Mouse (Mus musculus): ENCODE data around the gene Spice1. TPM values are rescaled to one million over a fixed set of nuclear protein-coding genes. Genes with fewer than 3 reads are reported as not detected.

Gene Spice1
- polyA plus RNA-seq, 1 experiment from 2014 or later = 16.0 TPM

DNA sequence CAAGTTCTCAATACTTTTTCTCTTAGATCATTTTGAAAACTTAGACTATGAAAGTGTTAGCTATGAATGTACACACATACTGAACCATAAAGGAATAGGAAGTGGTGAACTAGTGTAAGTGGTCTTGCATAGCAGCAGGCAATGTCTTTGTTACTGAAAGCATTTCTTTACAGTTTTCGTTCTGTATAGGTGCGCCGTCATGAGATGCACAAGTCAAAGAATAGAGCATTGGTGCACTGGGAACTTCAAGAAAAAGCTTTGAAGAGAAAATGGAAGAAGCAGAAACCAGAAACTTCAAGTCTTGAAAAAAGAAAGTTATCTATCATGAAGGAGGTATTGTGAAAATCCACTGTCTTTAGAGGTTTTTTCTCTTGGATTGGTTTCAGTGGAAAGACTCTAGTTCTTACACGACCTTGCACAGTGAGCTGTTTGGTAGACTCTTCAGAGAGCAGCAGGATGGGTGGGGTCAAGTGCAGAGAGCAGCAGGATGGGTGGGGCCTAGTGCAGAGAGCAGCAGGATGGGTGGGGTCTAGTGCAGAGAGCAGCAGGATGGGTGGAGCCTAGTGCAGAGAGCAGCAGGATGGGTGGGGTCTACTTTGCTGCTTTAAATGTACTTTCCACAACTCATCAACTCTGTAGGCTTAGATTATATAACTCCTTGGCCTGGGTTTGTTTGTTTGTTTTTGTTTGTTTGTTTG is 10.8 kb downstream of the Spice1 start:
- ATAC-seq = peak; percentile 95
- WGBS = 70% methylated on average over 4 of the region's 4 CpGs
- no peaks in the 10 kb centered on the region for H3K27me3 ChIP-seq (replicated peaks; ENCODE audit: control insufficient read depth, insufficient read depth, low read length)

DNA sequence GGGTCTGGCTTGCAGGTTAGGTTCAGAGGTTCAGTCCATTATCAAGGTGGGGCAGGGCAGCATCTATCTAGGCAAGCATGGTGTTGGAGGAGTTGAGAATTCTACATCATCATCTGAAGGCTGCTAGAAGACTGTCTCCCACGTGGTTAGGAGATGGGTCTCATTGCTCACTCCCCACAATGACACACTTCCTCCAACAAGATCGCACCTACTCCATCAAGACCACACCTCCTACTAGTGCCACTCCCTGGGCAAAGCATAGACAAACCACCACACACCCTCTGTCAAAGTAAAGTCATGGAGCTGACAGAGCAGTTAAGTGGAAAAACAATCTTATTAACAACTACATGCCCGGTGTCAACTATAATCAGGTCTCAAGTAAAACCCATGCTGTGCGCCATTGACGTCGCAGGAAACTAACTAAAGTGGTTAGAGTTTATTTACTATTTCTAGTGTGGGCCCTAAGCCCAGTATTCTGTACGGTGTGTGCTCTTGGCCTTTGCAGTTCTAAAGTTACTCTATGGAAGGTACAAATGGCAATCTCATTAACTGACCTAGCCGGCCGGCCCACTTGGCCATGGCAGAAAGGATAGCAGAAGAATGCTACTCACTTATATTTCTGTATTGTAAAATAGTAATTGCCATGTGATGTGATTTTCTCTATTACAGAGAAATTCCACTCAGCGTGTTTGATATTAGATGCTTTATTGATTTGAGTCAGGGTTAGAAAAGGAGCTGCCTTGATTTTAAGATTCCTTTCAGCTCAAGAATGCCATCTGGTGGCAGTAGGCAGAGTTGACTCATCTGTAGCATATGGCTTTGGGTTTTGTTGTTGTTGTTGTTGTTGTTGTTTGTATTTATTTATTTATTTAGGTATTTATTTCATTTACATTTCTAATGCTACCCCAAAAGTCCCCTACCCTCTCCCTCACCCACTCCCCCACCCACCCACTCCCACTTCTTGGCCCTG is 15.3 kb downstream of the Spice1 start:
- ATAC-seq = no peak
- WGBS = 90% methylated on average over 10 of the region's 10 CpGs
- H3K9me3 ChIP-seq (ENCODE audit: control insufficient read depth, low read length) = no peaks in the 10 kb centered on the region
- H3K36me3 ChIP-seq (ENCODE audit: control insufficient read depth, insufficient read depth, low read length) = no peaks in the 10 kb centered on the region; the same call in 1 of the 2 replicates
- H3K4me3 ChIP-seq (ENCODE audit: low read length) = no peak overlapping the region
- no peak overlapping the region for H3K4me2 ChIP-seq (ENCODE audit: low read depth, low read length)
- H3K27me3 ChIP-seq (replicated peaks; ENCODE audit: control insufficient read depth, insufficient read depth, low read length) = no peaks in the 10 kb centered on the region
- no peak overlapping the region for H3K27ac ChIP-seq (ENCODE audit: low read length)
- no peak overlapping the region for H3K9ac ChIP-seq (ENCODE audit: low read depth, low read length)
- H3K4me1 ChIP-seq (ENCODE audit: control insufficient read depth, insufficient read depth, low read length) = no peaks in the 10 kb centered on the region

More for the DNA sequence above, 10.8 kb downstream of the Spice1 start:
- H3K27ac ChIP-seq (ENCODE audit: low read length) = no peak overlapping the region
- H3K4me3 ChIP-seq (ENCODE audit: low read length) = no peak overlapping the region
- H3K4me1 ChIP-seq (ENCODE audit: control insufficient read depth, insufficient read depth, low read length) = no peaks in the 10 kb centered on the region
- H3K36me3 ChIP-seq (ENCODE audit: control insufficient read depth, insufficient read depth, low read length) = no peaks in the 10 kb centered on the region; the same call in 1 of the 2 replicates
- H3K9ac ChIP-seq (ENCODE audit: low read depth, low read length) = no peak overlapping the region
- H3K9me3 ChIP-seq (ENCODE audit: control insufficient read depth, low read length) = no peaks in the 10 kb centered on the region
- H3K4me2 ChIP-seq (ENCODE audit: low read depth, low read length) = no peak overlapping the region

DNA sequence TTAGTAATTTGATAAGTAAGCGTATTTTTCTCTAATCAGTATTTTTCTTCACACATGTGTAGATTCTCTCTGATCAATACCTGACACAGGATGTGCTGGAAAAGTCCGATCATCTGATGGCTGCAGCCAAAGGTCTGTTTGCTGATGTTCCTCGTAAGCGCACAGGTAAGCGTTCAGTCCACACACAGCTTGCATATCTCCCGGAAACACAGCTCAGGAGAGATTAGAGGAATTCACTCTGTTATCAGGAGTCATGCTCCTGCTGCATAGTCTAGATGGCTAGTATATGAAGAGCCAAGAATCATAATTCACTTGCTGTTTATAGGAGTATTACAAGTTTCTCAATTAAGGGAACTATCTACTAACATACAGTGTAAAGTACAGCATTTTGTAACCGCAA is 18.6 kb downstream of the Spice1 start:
- H3K4me1 ChIP-seq (ENCODE audit: control insufficient read depth, insufficient read depth, low read length) = no peaks in the 10 kb centered on the region
- no peaks in the 10 kb centered on the region for H3K27me3 ChIP-seq (replicated peaks; ENCODE audit: control insufficient read depth, insufficient read depth, low read length)
- no peak overlapping the region for H3K4me2 ChIP-seq (ENCODE audit: low read depth, low read length)
- H3K36me3 ChIP-seq (ENCODE audit: control insufficient read depth, insufficient read depth, low read length) = no peaks in the 10 kb centered on the region; the same call in 1 of the 2 replicates
- WGBS = 80% methylated on average over 7 of the region's 7 CpGs
- no peak overlapping the region for H3K9ac ChIP-seq (ENCODE audit: low read depth, low read length)
- H3K27ac ChIP-seq (ENCODE audit: low read length) = no peak overlapping the region
- no peak overlapping the region for H3K4me3 ChIP-seq (ENCODE audit: low read length)
- ATAC-seq = peak; percentile 38; the same call in 1 of the 2 replicates
- no peaks in the 10 kb centered on the region for H3K9me3 ChIP-seq (ENCODE audit: control insufficient read depth, low read length)

DNA sequence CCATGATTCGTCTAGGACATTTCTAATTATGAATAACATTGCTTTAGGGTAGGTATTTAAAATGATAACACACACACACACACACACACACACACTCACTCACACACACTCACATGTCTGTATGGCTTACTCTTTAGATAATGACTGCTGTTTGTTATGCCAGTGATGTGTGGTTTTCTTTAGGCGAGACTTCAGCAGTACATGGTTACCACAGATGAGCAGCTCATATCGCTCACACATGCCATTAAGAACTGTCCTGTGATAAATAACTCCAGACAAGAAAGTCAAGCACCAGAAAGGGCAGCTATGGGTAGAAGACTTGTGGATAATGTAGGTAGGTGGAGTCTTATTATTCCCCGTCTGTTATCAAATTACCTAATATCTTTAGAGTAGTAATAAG is 28.5 kb downstream of the Spice1 start:
- H3K36me3 ChIP-seq (ENCODE audit: control insufficient read depth, insufficient read depth, low read length) = no peaks in the 10 kb centered on the region
- no peak overlapping the region for H3K27ac ChIP-seq (ENCODE audit: low read length)
- no peaks in the 10 kb centered on the region for H3K4me1 ChIP-seq (ENCODE audit: control insufficient read depth, insufficient read depth, low read length)
- no peaks in the 10 kb centered on the region for H3K9me3 ChIP-seq (ENCODE audit: control insufficient read depth, low read length)
- no peaks in the 10 kb centered on the region for H3K27me3 ChIP-seq (replicated peaks; ENCODE audit: control insufficient read depth, insufficient read depth, low read length)
- no peak overlapping the region for H3K9ac ChIP-seq (ENCODE audit: low read depth, low read length)
- H3K4me2 ChIP-seq (ENCODE audit: low read depth, low read length) = no peak overlapping the region
- ATAC-seq = no peak
- 88% methylated on average over 4 of the region's 4 CpGs for WGBS
- no peak overlapping the region for H3K4me3 ChIP-seq (ENCODE audit: low read length)

DNA sequence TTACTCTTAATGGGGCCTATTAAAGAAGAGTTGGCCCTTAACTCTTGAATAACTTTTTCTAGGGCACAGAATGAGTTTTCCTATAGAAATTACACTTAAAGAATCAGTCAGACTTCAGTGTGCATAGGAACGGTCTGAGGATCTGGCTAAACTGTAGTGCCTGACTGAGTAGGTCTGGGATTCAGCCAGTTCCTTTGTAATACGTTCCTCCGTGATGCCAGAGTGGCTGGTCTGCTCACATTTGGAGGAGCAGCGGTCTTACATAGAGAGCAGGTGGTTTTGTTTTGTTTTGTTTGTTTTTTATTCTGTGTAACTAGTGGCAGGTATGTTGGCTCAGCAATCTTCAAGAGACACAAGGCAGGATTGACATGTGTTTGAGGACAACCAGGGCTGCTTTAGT is 33.1 kb downstream of the Spice1 start:
- Histone ChIP-seq H3K27me3 (replicated peaks; ENCODE audit: control insufficient read depth, insufficient read depth, low read length) (no peaks in the 10 kb centered on the region), H3K9me3 (ENCODE audit: control insufficient read depth, low read length) (no peaks in the 10 kb centered on the region), H3K4me1 (ENCODE audit: control insufficient read depth, insufficient read depth, low read length) (0 out of 2 replicates have a peak, but pooled peaks cover 3% of the 10 kb centered on the region), H3K36me3 (ENCODE audit: control insufficient read depth, insufficient read depth, low read length) (no peaks in the 10 kb centered on the region), H3K27ac (ENCODE audit: low read length) (no peak overlapping the region), H3K4me2 (ENCODE audit: low read depth, low read length) (no peak overlapping the region), H3K4me3 (ENCODE audit: low read length) (no peak overlapping the region), H3K9ac (ENCODE audit: low read depth, low read length) (no peak overlapping the region)
- no peak for ATAC-seq
- WGBS = 57% methylated on average over 4 of the region's 4 CpGs

DNA sequence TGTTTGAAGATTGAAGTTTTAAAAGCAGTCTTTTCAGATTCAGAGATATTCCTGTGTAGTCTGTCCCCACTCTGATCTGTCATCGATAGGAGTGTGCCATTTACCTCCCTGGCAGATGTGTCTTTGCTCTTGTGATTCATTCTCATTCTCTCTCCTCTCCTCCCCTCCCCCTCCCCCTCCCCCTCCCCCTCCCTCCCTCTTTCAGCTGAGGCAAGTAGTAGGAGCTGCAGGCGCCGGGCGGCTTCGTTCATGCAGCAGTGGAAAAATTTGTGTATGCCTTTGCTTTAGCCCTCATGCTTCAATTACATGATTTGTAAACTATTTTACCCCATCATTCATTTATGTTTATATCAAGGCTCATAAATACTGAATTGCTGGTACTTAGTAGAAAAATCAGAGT is 34.7 kb downstream of the Spice1 start:
- ATAC-seq = no peak
- WGBS = 36% methylated on average over 5 of the region's 5 CpGs
- Histone ChIP-seq H3K4me3 (ENCODE audit: low read length) (no peak overlapping the region), H3K27ac (ENCODE audit: low read length) (no peak overlapping the region), H3K27me3 (replicated peaks; ENCODE audit: control insufficient read depth, insufficient read depth, low read length) (no peaks in the 10 kb centered on the region), H3K4me2 (ENCODE audit: low read depth, low read length) (no peak overlapping the region), H3K36me3 (ENCODE audit: control insufficient read depth, insufficient read depth, low read length) (no peaks in the 10 kb centered on the region), H3K9me3 (ENCODE audit: control insufficient read depth, low read length) (no peaks in the 10 kb centered on the region), H3K9ac (ENCODE audit: low read depth, low read length) (no peak overlapping the region), H3K4me1 (ENCODE audit: control insufficient read depth, insufficient read depth, low read length) (0 out of 2 replicates have a peak, but pooled peaks cover 3% of the 10 kb centered on the region)

DNA sequence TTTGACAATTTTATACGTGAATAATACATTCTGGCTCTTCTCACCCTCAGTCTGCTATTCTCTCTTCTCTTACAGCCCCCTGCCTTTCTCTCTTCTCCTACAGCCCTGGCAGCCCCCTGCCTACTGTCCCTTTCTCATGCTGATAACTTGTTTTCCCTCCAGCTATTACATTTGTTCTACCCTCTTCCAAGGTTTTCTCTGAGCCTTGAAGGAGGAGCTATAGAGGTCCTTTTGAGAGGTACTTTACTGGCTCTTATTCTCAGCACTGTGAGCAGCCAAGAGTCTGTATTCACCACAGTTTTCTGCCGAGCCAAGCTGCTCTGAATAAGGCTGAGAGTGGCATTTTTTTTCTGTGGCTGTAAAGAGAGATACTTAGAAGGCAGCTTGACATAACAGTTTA is 36.6 kb downstream of the Spice1 start:
- 46% methylated on average over 2 of the region's 2 CpGs for WGBS

DNA sequence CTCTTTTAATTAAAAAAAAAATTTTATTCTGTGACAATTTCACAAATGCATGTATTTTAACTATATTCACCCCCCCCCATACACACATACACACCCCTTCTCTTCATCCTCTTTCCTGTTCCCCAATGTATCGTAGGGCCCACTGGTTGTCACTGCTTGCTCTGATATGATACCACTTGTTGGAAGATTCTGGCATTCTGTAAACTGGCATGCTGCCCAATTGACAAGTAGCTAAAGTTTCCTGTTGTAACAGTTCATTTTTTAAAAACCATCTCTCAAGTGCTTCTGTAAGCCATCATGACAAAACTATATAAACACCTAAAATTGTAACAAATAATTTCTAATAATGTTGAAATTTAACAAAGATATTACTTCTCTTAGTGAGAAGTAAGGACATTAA is 37.3 kb downstream of the Spice1 start:
- H3K9me3 ChIP-seq (ENCODE audit: control insufficient read depth, low read length) = no peaks in the 10 kb centered on the region
- no peak overlapping the region for H3K4me2 ChIP-seq (ENCODE audit: low read depth, low read length)
- H3K27ac ChIP-seq (ENCODE audit: low read length) = no peak overlapping the region
- 0 out of 2 replicates have a peak, but pooled peaks cover 5% of the 10 kb centered on the region for H3K36me3 ChIP-seq (ENCODE audit: control insufficient read depth, insufficient read depth, low read length)
- no peak overlapping the region for H3K4me3 ChIP-seq (ENCODE audit: low read length)
- no peak for ATAC-seq
- H3K27me3 ChIP-seq (replicated peaks; ENCODE audit: control insufficient read depth, insufficient read depth, low read length) = no peaks in the 10 kb centered on the region
- WGBS = 86% methylated on average over 1 of the region's 1 CpGs
- no peak overlapping the region for H3K9ac ChIP-seq (ENCODE audit: low read depth, low read length)
- H3K4me1 ChIP-seq (ENCODE audit: control insufficient read depth, insufficient read depth, low read length) = 0 out of 2 replicates have a peak, but pooled peaks cover 3% of the 10 kb centered on the region

More for the DNA sequence above, 36.6 kb downstream of the Spice1 start:
- Histone ChIP-seq H3K27me3 (replicated peaks; ENCODE audit: control insufficient read depth, insufficient read depth, low read length) (no peaks in the 10 kb centered on the region), H3K4me3 (ENCODE audit: low read length) (no peak overlapping the region), H3K4me1 (ENCODE audit: control insufficient read depth, insufficient read depth, low read length) (0 out of 2 replicates have a peak, but pooled peaks cover 3% of the 10 kb centered on the region), H3K27ac (ENCODE audit: low read length) (no peak overlapping the region), H3K9ac (ENCODE audit: low read depth, low read length) (no peak overlapping the region), H3K36me3 (ENCODE audit: control insufficient read depth, insufficient read depth, low read length) (0 out of 2 replicates have a peak, but pooled peaks cover 4% of the 10 kb centered on the region), H3K9me3 (ENCODE audit: control insufficient read depth, low read length) (no peaks in the 10 kb centered on the region), H3K4me2 (ENCODE audit: low read depth, low read length) (no peak overlapping the region)
- no peak for ATAC-seq

DNA sequence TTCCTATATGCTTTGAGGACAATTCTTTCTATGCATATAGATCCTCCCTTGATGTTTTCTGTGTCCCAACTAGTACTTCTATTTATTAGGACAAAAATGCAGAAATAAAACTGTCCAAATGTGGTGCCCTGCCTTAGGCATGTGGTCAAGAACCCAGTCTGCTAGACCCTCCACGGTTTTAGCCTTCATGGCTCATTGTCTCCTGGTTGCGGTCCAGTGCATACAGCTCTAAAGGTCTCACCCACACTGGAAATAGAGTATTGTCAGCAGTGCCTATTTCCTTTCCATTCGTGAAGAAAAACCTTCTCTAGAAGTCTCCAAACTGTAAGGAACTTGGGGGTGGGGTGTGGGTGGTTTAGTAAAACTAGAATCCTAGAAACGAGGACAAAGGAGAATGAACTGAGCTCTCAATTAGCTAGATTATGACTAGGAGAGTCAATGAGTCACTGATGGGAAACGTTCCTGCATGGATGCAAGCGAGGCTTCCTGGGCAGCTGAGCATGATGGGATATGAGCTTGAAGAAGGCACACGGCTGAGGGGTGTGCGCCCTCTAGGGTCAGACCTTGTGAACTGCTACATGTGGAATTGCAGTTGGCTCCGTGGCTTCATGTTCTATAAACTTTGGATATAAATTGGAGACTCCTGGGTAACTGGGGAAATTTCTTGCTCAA is 45.1 kb downstream of the Spice1 start:
- Histone ChIP-seq H3K4me2 (ENCODE audit: low read depth, low read length) (no peak overlapping the region), H3K36me3 (ENCODE audit: control insufficient read depth, insufficient read depth, low read length) (0 out of 2 replicates have a peak, but pooled peaks cover 9% of the 10 kb centered on the region), H3K27ac (ENCODE audit: low read length) (no peak overlapping the region), H3K4me3 (ENCODE audit: low read length) (no peak overlapping the region), H3K9ac (ENCODE audit: low read depth, low read length) (no peak overlapping the region), H3K4me1 (ENCODE audit: control insufficient read depth, insufficient read depth, low read length) (peaks cover 5% of the 10 kb centered on the region; the same call in 1 of the 2 replicates), H3K9me3 (ENCODE audit: control insufficient read depth, low read length) (no peaks in the 10 kb centered on the region), H3K27me3 (replicated peaks; ENCODE audit: control insufficient read depth, insufficient read depth, low read length) (no peaks in the 10 kb centered on the region)
- 41% methylated on average over 9 of the region's 9 CpGs for WGBS
- ATAC-seq = no peak

Data from intestine, embryonic 16.5 days (tissue).